Mouse (Mus musculus) retina, embryonic 14.5 days (tissue): ENCODE data around the gene Arhgap18.

Experiments
- DNase-seq: peaks from one replicate; pipeline ENCODE4 v3.0.0-alpha.2; 2015; ENCODE audit warnings: low spot score

The Arhgap18 gene

GRCm38 (mm10) chr10:26776443-26776842 lies 23.2 kb downstream of the Arhgap18 start:
- no peak for DNase-seq

GRCm38 (mm10) chr10:26780581-26780980 lies 27.4 kb downstream of the Arhgap18 start:
- DNase-seq = no peak

GRCm38 (mm10) chr10:26789680-26790079 lies 36.5 kb downstream of the Arhgap18 start:
- DNase-seq = no peak

GRCm38 (mm10) chr10:26791810-26792209 lies 38.6 kb downstream of the Arhgap18 start:
- no peak for DNase-seq

- DNase-seq = no peak
These were observed 39.8 kb downstream of the Arhgap18 start for GRCm38 (mm10) chr10:26793013-26793412.

GRCm38 (mm10) chr10:26796432-26797286 lies 43.4 kb downstream of the Arhgap18 start:
- no peak for DNase-seq

GRCm38 (mm10) chr10:26797287-26797672 lies 44.1 kb downstream of the Arhgap18 start:
- no peak for DNase-seq

GRCm38 (mm10) chr10:26798752-26799411 lies 45.7 kb downstream of the Arhgap18 start:
- no peak for DNase-seq

GRCm38 (mm10) chr10:26799562-26800051 lies 46.4 kb downstream of the Arhgap18 start:
- DNase-seq = no peak

GRCm38 (mm10) chr10:26804351-26804983 lies 51.2 kb downstream of the Arhgap18 start:
- DNase-seq = no peak

- no peak for DNase-seq
These were observed 51.8 kb downstream of the Arhgap18 start for GRCm38 (mm10) chr10:26805007-26805406.

GRCm38 (mm10) chr10:26806092-26806491 lies 52.9 kb downstream of the Arhgap18 start:
- no peak for DNase-seq

GRCm38 (mm10) chr10:26810059-26810458 lies 56.8 kb downstream of the Arhgap18 start:
- no peak for DNase-seq

GRCm38 (mm10) chr10:26810810-26811209 lies 57.6 kb downstream of the Arhgap18 start:
- DNase-seq = no peak

- DNase-seq = no peak
These were observed 58.1 kb downstream of the Arhgap18 start for GRCm38 (mm10) chr10:26811342-26811741.

GRCm38 (mm10) chr10:26815646-26816045 lies 62.4 kb downstream of the Arhgap18 start:
- no peak for DNase-seq

GRCm38 (mm10) chr10:26820326-26820725 lies 67.1 kb downstream of the Arhgap18 start:
- DNase-seq = no peak

GRCm38 (mm10) chr10:26820936-26821335 lies 67.7 kb downstream of the Arhgap18 start:
- no peak for DNase-seq

GRCm38 (mm10) chr10:26823997-26824396 lies 70.8 kb downstream of the Arhgap18 start:
- no peak for DNase-seq

- DNase-seq = no peak
These were observed 72.1 kb downstream of the Arhgap18 start for GRCm38 (mm10) chr10:26825246-26825889.

- DNase-seq = peak; percentile 50
These were observed 74.1 kb downstream of the Arhgap18 start for GRCm38 (mm10) chr10:26827315-26827714.
